Mouse (Mus musculus) midbrain, embryonic 14.5 days (tissue): Measurements from ENCODE around the gene Ccdc182. TPM values are rescaled to one million over a fixed set of nuclear protein-coding genes. Genes with fewer than 3 reads are reported as not detected.

ENCODE experiments used
- ATAC-seq: fragments of 200-750 bp; cut with Nextera tagmentation; 2 replicates; pipeline ENCODE4 v1.8.0; 2017; ENCODE audit warnings: moderate number of reproducible peaks, moderate library complexity; ENCODE audit not compliant: low FRiP score, low TSS enrichment
- DNase-seq: peaks from one replicate; pipeline ENCODE4 v3.0.0-alpha.2; 2015
- H3K27ac ChIP-seq: fragments of 300-500 bp; sonication (generic); replicated peaks from 2 replicates; pipeline ENCODE4 v1.5.1; 2014; ENCODE audit warnings: mild to moderate bottlenecking, low read depth, low read length, moderate library complexity
- H3K27me3 ChIP-seq: fragments of 300-500 bp; sonication (generic); 2 replicates; pipeline ENCODE4 v1.6.1; 2014; ENCODE audit warnings: low read length, control low read depth, mixed read lengths; ENCODE audit not compliant: control insufficient read depth, insufficient read depth
- H3K36me3 ChIP-seq: fragments of 300-500 bp; sonication (generic); 2 replicates; pipeline ENCODE4 v1.6.1; 2014; ENCODE audit warnings: low read length, control low read depth; ENCODE audit not compliant: control insufficient read depth, insufficient read depth
- H3K4me1 ChIP-seq: fragments of 300-500 bp; sonication (generic); 2 replicates; pipeline ENCODE4 v1.6.1; 2014; ENCODE audit warnings: mild to moderate bottlenecking, antibody characterized with exemption, low read length, control low read depth; ENCODE audit not compliant: control insufficient read depth, insufficient read depth
- H3K4me2 ChIP-seq: fragments of 300-500 bp; sonication (generic); 2 replicates; pipeline ENCODE4 v1.6.1; 2014; ENCODE audit warnings: mild to moderate bottlenecking, low read length, moderate library complexity
- H3K4me3 ChIP-seq: fragments of 300-500 bp; sonication (generic); replicated peaks from 2 replicates; pipeline ENCODE4 v1.5.1; 2014; ENCODE audit warnings: low read depth, low read length
- H3K9ac ChIP-seq: fragments of 300-500 bp; sonication (generic); replicated peaks from 2 replicates; pipeline ENCODE4 v1.6.1; 2014; ENCODE audit warnings: mild to moderate bottlenecking, low read length, moderate library complexity
- H3K9me3 ChIP-seq: fragments of 300-500 bp; sonication (generic); 2 replicates; pipeline ENCODE4 v1.6.1; 2016; ENCODE audit warnings: low read length, control low read depth, mixed read lengths; ENCODE audit not compliant: control insufficient read depth
- WGBS: fragments of 180-500 bp; shearing (Covaris S2); extraction: QIAGEN DNeasy Blood & Tissue Kit; methylation state at CpG from one replicate; pipeline ENCODE4 v1.1.7; 2014; 5-methylcytosine and 5-hydroxymethylcytosine counted together
- polyA plus RNA-seq: library from polyadenylated mRNA; unstranded; fragments of >200 nt; fragmentation: Nextera tagmentation; extraction: Ambion mirVana; gene quantifications from 2 replicates; pipeline ENCODE4 v1.2.1, GENCODE M21; 2014

The Ccdc182 gene
- polyA plus RNA-seq: 0.30 and 0.59 TPM in 2 replicates

- Histone ChIP-seq H3K27ac (0 out of 2 replicates have a peak within 1 kb of the TSS, but pooled peaks have one; percentile 13), H3K36me3 (no peaks in the 10 kb centered on the region), H3K9ac (no peak within 1 kb of the TSS), H3K9me3 (no peaks in the 10 kb centered on the region), H3K4me2 (peak within 1 kb of the TSS; percentile 41), H3K4me1 (peaks cover 20% of the 10 kb centered on the region; the same call in 1 of the 2 replicates), H3K27me3 (no peaks in the 10 kb centered on the region), H3K4me3 (0 out of 2 replicates have a peak within 1 kb of the TSS, but pooled peaks have one; percentile 14)
- 29% methylated on average over 20 of the region's 20 CpGs for WGBS
- ATAC-seq: no peak
- DNase-seq: no peak
These were observed at the start of gene Ccdc182 for GRCm38 (mm10) chr11:88293631-88294393. Gene Ccdc182, plus strand, starts transcription at chr11:88294058.

- DNase-seq (no peak), ATAC-seq (no peak)
- H3K4me1 ChIP-seq: peaks cover 13% of the 10 kb centered on the region
- WGBS: 84% methylated on average over 14 of the region's 14 CpGs
- H3K4me3 ChIP-seq: no peak overlapping the region
- no peak overlapping the region for H3K27ac ChIP-seq
- H3K36me3 ChIP-seq: no peaks in the 10 kb centered on the region
- no peak overlapping the region for H3K4me2 ChIP-seq
- no peaks in the 10 kb centered on the region for H3K9me3 ChIP-seq
- no peaks in the 10 kb centered on the region for H3K27me3 ChIP-seq
- no peak overlapping the region for H3K9ac ChIP-seq
These were observed 48.2 kb upstream of the Ccdc182 start for GRCm38 (mm10) chr11:88245581-88246170.

- no peak overlapping the region for H3K27ac ChIP-seq
- peaks cover 15% of the 10 kb centered on the region for H3K4me1 ChIP-seq
- ATAC-seq: no peak
- no peak overlapping the region for H3K4me3 ChIP-seq
- no peak overlapping the region for H3K4me2 ChIP-seq
- no peak for DNase-seq
- no peaks in the 10 kb centered on the region for H3K27me3 ChIP-seq
- no peak overlapping the region for H3K9ac ChIP-seq
- WGBS: 48% methylated on average over 5 of the region's 5 CpGs
- no peaks in the 10 kb centered on the region for H3K36me3 ChIP-seq
- no peaks in the 10 kb centered on the region for H3K9me3 ChIP-seq
These were observed 45.2 kb upstream of the Ccdc182 start for GRCm38 (mm10) chr11:88248636-88249035.

- Histone ChIP-seq H3K9me3 (no peaks in the 10 kb centered on the region), H3K4me1 (peaks cover 22% of the 10 kb centered on the region), H3K9ac (no peak overlapping the region), H3K27me3 (no peaks in the 10 kb centered on the region), H3K4me3 (no peak overlapping the region), H3K27ac (no peak overlapping the region), H3K36me3 (no peaks in the 10 kb centered on the region), H3K4me2 (no peak overlapping the region)
- 93% methylated on average over 3 of the region's 3 CpGs for WGBS
- DNase-seq (no peak), ATAC-seq (no peak)
These were observed 43.3 kb upstream of the Ccdc182 start for GRCm38 (mm10) chr11:88250568-88250967.

- Histone ChIP-seq H3K9me3 (no peaks in the 10 kb centered on the region), H3K36me3 (no peaks in the 10 kb centered on the region), H3K27me3 (no peaks in the 10 kb centered on the region), H3K4me2 (no peak overlapping the region), H3K27ac (no peak overlapping the region), H3K4me1 (peaks cover 22% of the 10 kb centered on the region), H3K4me3 (no peak overlapping the region), H3K9ac (no peak overlapping the region)
- ATAC-seq: no peak
- 84% methylated on average over 7 of the region's 7 CpGs for WGBS
- no peak for DNase-seq
These were observed 42.6 kb upstream of the Ccdc182 start for GRCm38 (mm10) chr11:88251295-88251694.

DNA sequence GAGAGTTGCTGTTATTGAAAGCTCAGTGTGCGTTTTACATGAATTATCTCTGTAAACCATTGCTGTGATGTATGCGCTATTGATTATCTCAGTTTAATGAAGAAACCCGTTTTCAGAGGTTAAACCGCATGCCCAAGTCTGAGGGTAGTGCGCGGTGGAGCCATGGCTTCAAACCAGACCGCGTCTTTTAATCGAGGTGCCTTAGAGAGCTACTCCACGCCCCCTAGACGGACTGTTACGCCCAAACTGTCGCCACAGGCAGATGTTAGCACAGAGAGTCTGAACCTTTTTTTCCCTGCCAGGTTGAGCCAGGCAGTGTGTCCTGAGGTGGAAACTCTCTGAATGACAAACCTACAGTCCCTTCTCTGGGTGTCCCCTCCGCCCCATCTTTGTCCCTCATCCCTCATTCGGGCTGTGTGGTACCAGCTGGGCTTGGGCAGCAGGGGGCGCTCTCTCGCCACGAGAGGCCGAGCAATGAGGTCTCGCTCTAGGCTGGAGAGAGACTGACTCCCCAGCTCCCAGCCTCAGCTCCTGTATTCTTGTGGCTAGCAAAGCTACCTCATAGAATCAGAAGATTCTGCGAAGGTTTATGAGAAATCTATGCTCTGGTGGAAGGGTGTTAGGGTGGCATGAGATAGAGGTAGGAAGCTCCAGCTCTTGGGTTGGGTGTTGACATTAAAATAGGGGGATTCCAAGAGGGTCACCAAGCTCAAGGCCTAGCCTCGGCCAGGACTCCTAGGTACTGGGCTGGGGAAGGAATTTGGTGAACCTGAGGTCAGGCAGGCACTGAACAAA is 41.7 kb upstream of the Ccdc182 start:
- H3K27me3 ChIP-seq: no peaks in the 10 kb centered on the region
- no peaks in the 10 kb centered on the region for H3K36me3 ChIP-seq
- peak overlapping the region; percentile 78 for H3K27ac ChIP-seq
- 13% methylated on average over 22 of the region's 22 CpGs for WGBS
- DNase-seq (peak; percentile 93), ATAC-seq (peak; percentile 86)
- H3K9ac ChIP-seq: no peak overlapping the region
- H3K4me2 ChIP-seq: peak overlapping the region; percentile 30
- no peaks in the 10 kb centered on the region for H3K9me3 ChIP-seq
- H3K4me1 ChIP-seq: peaks cover 22% of the 10 kb centered on the region
- H3K4me3 ChIP-seq: no peak overlapping the region

- Histone ChIP-seq H3K4me3 (no peak overlapping the region), H3K4me2 (peak overlapping the region; percentile 14; the same call in 1 of the 2 replicates), H3K9me3 (no peaks in the 10 kb centered on the region), H3K27ac (peak overlapping the region; percentile 78), H3K4me1 (peaks cover 22% of the 10 kb centered on the region), H3K27me3 (no peaks in the 10 kb centered on the region), H3K9ac (no peak overlapping the region), H3K36me3 (no peaks in the 10 kb centered on the region)
- WGBS: 8% methylated on average over 17 of the region's 18 CpGs
- ATAC-seq: peak; percentile 63; the same call in 1 of the 2 replicates
- peak; percentile 60 for DNase-seq
These were observed 40.9 kb upstream of the Ccdc182 start for GRCm38 (mm10) chr11:88252767-88253513.
